Mouse (Mus musculus): ENCODE measurements around the gene Trio. TPM values are rescaled to one million over a fixed set of nuclear protein-coding genes. Genes with fewer than 3 reads are reported as not detected.
A peak's percentile ranks its signal among the peaks of the same experiment; 100 is the strongest.

The Trio gene
- polyA plus RNA-seq, 1 experiment, result 17.5 TPM

DNA sequence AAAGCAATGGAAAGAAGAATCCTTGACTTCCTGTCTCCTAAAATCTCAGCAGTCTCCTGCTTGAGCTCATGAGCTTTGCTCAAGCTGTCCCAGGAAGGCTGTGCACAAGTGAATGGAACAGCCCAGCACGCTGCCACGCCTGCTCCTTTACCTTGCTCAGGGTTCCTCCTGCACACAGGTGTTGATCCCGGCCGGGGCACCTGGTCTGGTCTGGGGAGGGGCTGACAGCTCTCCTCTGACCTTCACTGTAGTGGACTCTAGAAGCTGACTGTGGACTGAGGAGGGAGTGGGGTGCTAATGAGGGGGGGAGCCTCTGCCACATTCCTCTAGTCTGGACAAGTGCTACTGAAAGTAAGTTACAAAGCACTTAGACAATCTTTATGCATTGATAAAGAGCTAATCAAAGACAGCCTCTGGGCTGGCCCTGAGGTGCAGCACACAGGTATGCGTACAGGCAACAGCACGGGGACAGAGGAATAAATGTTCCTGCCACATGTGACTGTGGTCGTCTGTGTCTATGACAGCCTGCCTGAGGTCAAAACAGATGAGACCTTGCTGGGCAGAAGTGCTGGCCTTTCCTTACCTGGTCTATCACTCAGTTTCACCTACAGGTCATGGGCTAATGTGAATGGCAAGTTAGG lies 167.3 kb downstream of the Trio start:
- WGBS, result 41% methylated on average over 7 of the region's 7 CpGs
- Histone ChIP-seq H3K27me3 (ENCODE audit: control insufficient read depth, insufficient read depth, low read length) (no peaks in the 10 kb centered on the region), H3K4me1 (ENCODE audit: control insufficient read depth, insufficient read depth, insufficient read length, low read length) (no peaks in the 10 kb centered on the region), H3K27ac (ENCODE audit: insufficient read depth, low read depth, low read length) (no peak overlapping the region), H3K36me3 (ENCODE audit: control insufficient read depth, insufficient read depth, low read length) (peaks cover 16% of the 10 kb centered on the region), H3K4me3 (ENCODE audit: low read depth, low read length) (no peak overlapping the region)
- TF ChIP-seq CTCF (IDR thresholded peaks at IDR 0.05; ENCODE audit: extremely low read depth, insufficient read length, insufficient replicate concordance, low read depth, low read length) (no peak), POLR2A (IDR thresholded peaks at IDR 0.05; ENCODE audit: low read depth, low read length) (no peak)

DNA sequence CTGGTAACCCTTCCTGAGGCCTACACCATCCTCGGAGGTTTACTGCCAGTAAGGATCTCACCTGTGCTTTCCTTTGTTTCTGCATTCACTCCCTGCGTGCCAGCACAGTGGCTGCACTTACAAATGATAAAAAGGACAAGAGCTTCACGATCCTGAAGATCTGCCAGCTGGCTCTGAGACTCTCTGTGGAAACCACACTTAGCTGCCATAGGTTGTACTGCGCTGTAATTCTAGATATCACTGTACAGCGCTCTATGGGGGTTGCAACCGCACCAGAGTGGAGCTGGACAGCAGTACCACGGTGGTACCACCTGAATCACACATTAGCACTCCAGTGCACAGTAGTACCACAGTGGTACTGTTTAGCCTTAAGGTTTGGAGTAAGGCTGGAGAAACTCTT lies 168.4 kb downstream of the Trio start:
- Histone ChIP-seq H3K27ac (ENCODE audit: insufficient read depth, low read depth, low read length) (no peak overlapping the region), H3K36me3 (ENCODE audit: control insufficient read depth, insufficient read depth, low read length) (peaks cover 16% of the 10 kb centered on the region), H3K27me3 (ENCODE audit: control insufficient read depth, insufficient read depth, low read length) (no peaks in the 10 kb centered on the region), H3K4me1 (ENCODE audit: control insufficient read depth, insufficient read depth, insufficient read length, low read length) (no peaks in the 10 kb centered on the region), H3K4me3 (ENCODE audit: low read depth, low read length) (no peak overlapping the region)
- TF ChIP-seq POLR2A (IDR thresholded peaks at IDR 0.05; ENCODE audit: low read depth, low read length), result no peak
- 82% methylated on average over 7 of the region's 7 CpGs for WGBS

DNA sequence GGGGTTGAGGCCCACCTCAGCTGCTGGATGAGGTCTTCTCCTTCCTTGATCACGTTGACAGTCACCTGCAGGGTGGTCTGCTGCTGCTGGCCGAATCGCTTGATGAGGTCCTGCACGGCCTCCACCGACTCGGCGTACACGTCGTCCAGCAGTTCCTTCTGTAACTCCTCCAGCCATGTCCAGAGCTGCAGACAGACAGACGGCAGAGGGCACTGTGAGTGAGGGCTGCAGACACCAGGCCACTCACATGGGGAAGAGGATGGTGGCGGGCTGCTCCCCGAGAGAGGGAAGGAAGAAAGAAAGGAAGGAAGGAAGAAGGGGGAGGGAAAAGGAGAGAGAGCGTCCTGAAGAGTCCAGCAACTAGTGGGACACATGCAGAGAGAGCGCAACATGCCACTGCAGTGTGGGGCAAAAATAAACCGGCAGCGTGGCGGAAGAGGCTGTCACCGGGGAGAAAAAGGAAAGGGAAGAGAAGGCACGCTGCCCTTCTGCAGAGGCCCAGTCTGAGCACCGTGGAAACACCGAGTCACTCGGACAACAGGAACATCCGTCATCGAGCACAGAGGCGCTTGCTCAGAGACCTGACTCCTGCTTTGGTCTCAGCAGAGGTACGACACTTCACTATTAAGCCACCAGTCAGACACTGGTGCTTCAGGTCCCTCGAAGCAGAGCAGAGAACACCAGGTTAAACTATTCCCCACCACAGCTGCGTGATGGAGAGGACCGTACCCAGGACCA lies 169.4 kb downstream of the Trio start:
- peak overlapping the region; percentile 39 for H3K4me3 ChIP-seq (ENCODE audit: low read depth, low read length)
- TF ChIP-seq CTCF (IDR thresholded peaks at IDR 0.05; ENCODE audit: extremely low read depth, insufficient read length, insufficient replicate concordance, low read depth, low read length) (no peak), POLR2A (IDR thresholded peaks at IDR 0.05; ENCODE audit: low read depth, low read length) (no peak)
- WGBS, result 71% methylated on average over 29 of the region's 29 CpGs

DNA sequence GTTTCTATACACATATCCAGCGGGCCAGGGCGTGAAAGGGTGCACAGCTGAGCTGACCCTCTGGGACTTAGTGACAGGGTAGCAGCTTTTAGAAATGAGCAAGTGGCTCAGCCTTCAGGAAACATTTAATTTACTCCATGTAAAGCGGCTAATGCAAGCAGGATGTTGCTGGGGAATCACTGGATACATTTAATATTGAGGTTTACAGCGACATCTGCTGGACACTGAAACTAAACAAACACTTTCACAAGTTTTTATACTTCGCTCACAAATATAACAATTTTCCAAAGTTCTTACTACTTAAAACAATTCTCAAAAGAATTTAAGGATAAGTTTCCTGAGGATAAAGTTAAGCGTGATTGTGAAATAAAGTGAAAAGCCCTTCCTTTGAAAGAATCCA lies 174.3 kb downstream of the Trio start:
- 83% methylated on average over 6 of the region's 6 CpGs for WGBS
- TF ChIP-seq CTCF (IDR thresholded peaks at IDR 0.05; ENCODE audit: extremely low read depth, insufficient read length, insufficient replicate concordance, low read depth, low read length), result no peak
- no peak for TF ChIP-seq POLR2A (IDR thresholded peaks at IDR 0.05; ENCODE audit: low read depth, low read length)
- no peak overlapping the region for H3K4me3 ChIP-seq (ENCODE audit: low read depth, low read length)
- H3K27ac ChIP-seq (ENCODE audit: insufficient read depth, low read depth, low read length), result no peak overlapping the region
- peaks cover 32% of the 10 kb centered on the region for H3K36me3 ChIP-seq (ENCODE audit: control insufficient read depth, insufficient read depth, low read length)
- H3K4me1 ChIP-seq (ENCODE audit: control insufficient read depth, insufficient read depth, insufficient read length, low read length), result no peaks in the 10 kb centered on the region
- no peaks in the 10 kb centered on the region for H3K27me3 ChIP-seq (ENCODE audit: control insufficient read depth, insufficient read depth, low read length)

More for the DNA sequence above, 169.4 kb downstream of the Trio start:
- Histone ChIP-seq H3K36me3 (ENCODE audit: control insufficient read depth, insufficient read depth, low read length) (peaks cover 20% of the 10 kb centered on the region), H3K27ac (ENCODE audit: insufficient read depth, low read depth, low read length) (no peak overlapping the region), H3K4me1 (ENCODE audit: control insufficient read depth, insufficient read depth, insufficient read length, low read length) (no peaks in the 10 kb centered on the region), H3K27me3 (ENCODE audit: control insufficient read depth, insufficient read depth, low read length) (no peaks in the 10 kb centered on the region)

DNA sequence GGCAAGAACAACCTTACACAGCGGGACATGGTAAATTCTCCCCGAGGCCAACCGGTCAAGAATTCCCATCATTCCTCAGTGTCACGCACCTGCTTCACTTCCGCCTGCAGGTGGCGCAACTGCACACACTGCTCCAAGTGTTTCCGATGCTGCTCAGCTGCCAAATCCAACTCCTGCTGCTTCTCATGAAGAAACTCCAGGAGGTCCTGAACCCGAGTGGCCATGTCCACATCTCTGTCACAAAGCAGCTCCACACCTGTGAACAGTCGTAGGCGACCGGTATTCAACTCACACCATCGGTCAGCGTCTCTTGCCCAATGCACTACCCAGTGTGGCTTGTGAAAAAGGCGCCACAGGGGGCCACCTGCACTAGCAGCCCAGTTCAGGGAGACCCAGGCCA lies 174.7 kb downstream of the Trio start:
- Histone ChIP-seq H3K27me3 (ENCODE audit: control insufficient read depth, insufficient read depth, low read length) (no peaks in the 10 kb centered on the region), H3K4me1 (ENCODE audit: control insufficient read depth, insufficient read depth, insufficient read length, low read length) (no peaks in the 10 kb centered on the region), H3K36me3 (ENCODE audit: control insufficient read depth, insufficient read depth, low read length) (peaks cover 34% of the 10 kb centered on the region), H3K27ac (ENCODE audit: insufficient read depth, low read depth, low read length) (no peak overlapping the region), H3K4me3 (ENCODE audit: low read depth, low read length) (no peak overlapping the region)
- 90% methylated on average over 14 of the region's 14 CpGs for WGBS
- TF ChIP-seq CTCF (IDR thresholded peaks at IDR 0.05; ENCODE audit: extremely low read depth, insufficient read length, insufficient replicate concordance, low read depth, low read length) (peak; percentile 50; the same call in 1 of the 2 replicates), POLR2A (IDR thresholded peaks at IDR 0.05; ENCODE audit: low read depth, low read length) (no peak)

DNA sequence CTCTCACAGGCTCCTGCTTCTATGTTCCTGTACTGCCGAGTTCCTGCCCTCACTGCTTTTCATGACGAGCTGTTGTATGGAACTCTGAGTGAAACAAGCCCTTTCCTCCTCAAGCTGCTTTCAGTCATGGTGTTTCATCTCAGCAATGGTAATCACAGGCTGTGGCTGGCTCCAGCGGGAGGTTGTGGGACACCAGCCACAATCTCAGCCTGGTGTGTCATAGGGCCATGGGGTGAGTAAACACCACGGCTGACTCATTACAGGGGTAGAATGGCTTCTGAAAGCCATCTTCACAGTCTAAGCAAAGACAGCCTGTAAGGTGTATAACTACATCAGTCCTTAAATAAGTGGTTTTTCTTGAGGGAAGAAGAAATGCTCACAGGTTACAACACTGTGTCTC lies 175.7 kb downstream of the Trio start:
- no peaks in the 10 kb centered on the region for H3K4me1 ChIP-seq (ENCODE audit: control insufficient read depth, insufficient read depth, insufficient read length, low read length)
- no peaks in the 10 kb centered on the region for H3K27me3 ChIP-seq (ENCODE audit: control insufficient read depth, insufficient read depth, low read length)
- peaks cover 34% of the 10 kb centered on the region for H3K36me3 ChIP-seq (ENCODE audit: control insufficient read depth, insufficient read depth, low read length)
- TF ChIP-seq CTCF (IDR thresholded peaks at IDR 0.05; ENCODE audit: extremely low read depth, insufficient read length, insufficient replicate concordance, low read depth, low read length) (no peak), POLR2A (IDR thresholded peaks at IDR 0.05; ENCODE audit: low read depth, low read length) (no peak)
- WGBS, result 81% methylated on average over 4 of the region's 4 CpGs
- no peak overlapping the region for H3K4me3 ChIP-seq (ENCODE audit: low read depth, low read length)
- no peak overlapping the region for H3K27ac ChIP-seq (ENCODE audit: insufficient read depth, low read depth, low read length)

DNA sequence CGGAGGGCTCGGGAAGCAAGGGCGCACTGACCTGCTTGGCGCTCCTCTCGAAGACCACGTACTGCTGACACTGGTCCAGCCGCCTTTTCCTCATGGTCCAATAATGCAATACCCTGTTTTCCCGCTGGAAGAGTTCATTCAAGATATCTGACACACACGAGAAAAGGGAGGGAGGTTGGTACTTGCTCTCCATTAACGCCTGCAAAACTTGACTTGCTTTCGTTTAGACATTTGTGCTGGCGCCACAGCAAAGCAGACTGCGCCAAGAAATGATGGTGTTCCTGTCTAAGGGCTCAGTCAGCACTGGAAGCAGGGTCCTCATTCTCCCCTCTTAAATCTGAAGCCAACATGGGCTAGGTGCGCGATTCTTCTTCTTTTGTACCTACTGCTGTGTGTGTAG lies 184.0 kb downstream of the Trio start:
- H3K27ac ChIP-seq (ENCODE audit: insufficient read depth, low read depth, low read length), result no peak overlapping the region
- no peak overlapping the region for H3K4me3 ChIP-seq (ENCODE audit: low read depth, low read length)
- 94% methylated on average over 15 of the region's 15 CpGs for WGBS
- H3K4me1 ChIP-seq (ENCODE audit: control insufficient read depth, insufficient read depth, insufficient read length, low read length), result no peaks in the 10 kb centered on the region
- no peak for TF ChIP-seq CTCF (IDR thresholded peaks at IDR 0.05; ENCODE audit: extremely low read depth, insufficient read length, insufficient replicate concordance, low read depth, low read length)
- no peak for TF ChIP-seq POLR2A (IDR thresholded peaks at IDR 0.05; ENCODE audit: low read depth, low read length)
- H3K27me3 ChIP-seq (ENCODE audit: control insufficient read depth, insufficient read depth, low read length), result no peaks in the 10 kb centered on the region
- peaks cover 22% of the 10 kb centered on the region for H3K36me3 ChIP-seq (ENCODE audit: control insufficient read depth, insufficient read depth, low read length)
